Mouse (Mus musculus) stomach, embryonic 16.5 days (tissue): ENCODE data around the gene Lhcgr. TPM values are rescaled to one million over a fixed set of nuclear protein-coding genes. Genes with fewer than 3 reads are reported as not detected.
A peak's percentile ranks its signal among the peaks of the same experiment; 100 is the strongest.
"Not testable (repeated sequence)": the region's sequence is repeated elsewhere in the genome, so short reads cannot be mapped to it uniquely, and the experiment has no call there.

Source experiments
- ATAC-seq: fragments of 200-750 bp; cut with Nextera tagmentation; 2 replicates; pipeline ENCODE4 v1.8.0; 2017; ENCODE audit warnings: moderate number of reproducible peaks, moderate TSS enrichment; ENCODE audit not compliant: insufficient read depth, low FRiP score
- H3K27ac ChIP-seq: fragments of 300-500 bp; sonication (generic); 2 replicates; pipeline ENCODE4 v1.5.1; 2014; ENCODE audit warnings: low read length
- H3K27me3 ChIP-seq: fragments of 300-500 bp; sonication (generic); 2 replicates; pipeline ENCODE4 v1.6.1; 2014; ENCODE audit warnings: low read length, control low read depth, mixed read lengths; ENCODE audit not compliant: control insufficient read depth, insufficient read depth
- H3K36me3 ChIP-seq: fragments of 300-500 bp; sonication (generic); 2 replicates; pipeline ENCODE4 v1.6.1; 2014; ENCODE audit warnings: low read length; ENCODE audit not compliant: control insufficient read depth, insufficient read depth
- H3K4me1 ChIP-seq: fragments of 300-500 bp; sonication (generic); 2 replicates; pipeline ENCODE4 v1.6.1; 2014; ENCODE audit warnings: low read length, control low read depth, mixed read lengths; ENCODE audit not compliant: control insufficient read depth, insufficient read depth
- H3K4me2 ChIP-seq: fragments of 300-500 bp; sonication (generic); 2 replicates; pipeline ENCODE4 v1.6.1; 2014; ENCODE audit warnings: low read depth, low read length, mixed read lengths
- H3K4me3 ChIP-seq: fragments of 300-500 bp; sonication (generic); replicated peaks from 2 replicates; pipeline ENCODE4 v1.5.1; 2014; ENCODE audit warnings: mild to moderate bottlenecking, low read length
- H3K9ac ChIP-seq: fragments of 300-500 bp; sonication (generic); 2 replicates; pipeline ENCODE4 v1.6.1; 2014; ENCODE audit warnings: low read length
- H3K9me3 ChIP-seq: fragments of 300-500 bp; sonication (generic); replicated peaks from 2 replicates; pipeline ENCODE4 v1.6.1; 2016; ENCODE audit warnings: low read length, control low read depth; ENCODE audit not compliant: control insufficient read depth
- WGBS: fragments of 180-500 bp; shearing (Covaris S2); extraction: QIAGEN DNeasy Blood & Tissue Kit; methylation state at CpG from one replicate; pipeline ENCODE4 v1.1.7; 2014; 5-methylcytosine and 5-hydroxymethylcytosine counted together
- polyA plus RNA-seq: library from polyadenylated mRNA; unstranded; fragments of >200 nt; fragmentation: Nextera tagmentation; extraction: Ambion mirVana; gene quantifications from 2 replicates; pipeline ENCODE4 v1.2.1, GENCODE M21; 2015

The Lhcgr gene
- 0.05 TPM in 1 of 2 replicates, not detected in the other for polyA plus RNA-seq

DNA sequence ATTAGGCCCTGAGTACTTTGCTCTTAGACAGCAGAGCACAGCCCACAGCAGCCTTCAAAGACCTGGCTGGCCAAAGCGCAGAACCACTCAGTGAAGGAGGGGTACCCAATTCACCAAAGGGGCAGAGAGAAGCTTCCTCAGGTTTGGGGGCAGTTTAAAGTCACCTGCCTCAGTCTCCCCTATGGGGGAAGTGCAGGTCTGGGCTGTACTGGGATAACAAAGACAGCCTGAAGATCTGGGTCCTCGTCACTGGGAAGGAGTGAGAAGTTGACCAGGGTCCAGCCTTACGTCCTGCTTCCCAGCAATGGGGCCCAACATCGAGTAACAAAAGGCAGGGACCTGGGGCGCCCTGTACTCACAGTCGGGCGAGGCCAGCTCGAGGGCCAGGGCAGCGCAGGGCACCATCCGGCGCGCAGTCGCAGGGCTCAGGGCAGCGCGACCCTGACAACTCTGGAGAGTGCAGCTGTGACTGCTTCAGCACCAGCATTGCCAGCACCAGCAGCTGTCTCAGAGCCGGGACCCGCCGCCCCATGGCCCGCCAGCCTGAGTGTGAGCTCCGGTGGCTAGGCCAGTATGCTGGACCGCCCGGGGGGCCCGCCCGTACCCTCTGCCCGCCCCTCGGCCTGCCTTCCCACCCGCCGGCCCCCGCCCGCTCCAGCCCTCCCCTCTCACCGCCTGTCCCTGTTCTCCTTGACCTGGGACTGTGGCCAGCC is at the start of gene Lhcgr:
TSS of gene Lhcgr (minus strand) at position 551 of the 713 bp plus-strand sequence.
- H3K9ac ChIP-seq: no peak within 1 kb of the TSS
- WGBS: 21% methylated on average over 31 of the region's 31 CpGs
- H3K4me2 ChIP-seq: peak within 1 kb of the TSS; percentile 45
- no peaks in the 10 kb centered on the region; the same call in 1 of the 2 replicates for H3K27me3 ChIP-seq
- H3K4me3 ChIP-seq: no peak within 1 kb of the TSS
- no peak within 1 kb of the TSS for H3K27ac ChIP-seq
- H3K9me3 ChIP-seq: no peaks in the 10 kb centered on the region
- H3K4me1 ChIP-seq: no peaks in the 10 kb centered on the region
- H3K36me3 ChIP-seq: no peaks in the 10 kb centered on the region
- ATAC-seq: peak; percentile 53

GRCm38 (mm10) chr17:88817601-88818000 is 25.8 kb upstream of the Lhcgr start:
- Histone ChIP-seq H3K4me3 (no peak overlapping the region), H3K27ac (no peak overlapping the region), H3K9ac (no peak overlapping the region), H3K27me3 (no peaks in the 10 kb centered on the region), H3K36me3 (no peaks in the 10 kb centered on the region), H3K4me2 (no peak overlapping the region), H3K4me1 (no peaks in the 10 kb centered on the region), H3K9me3 (no peaks in the 10 kb centered on the region)
- ATAC-seq: no peak
- WGBS: 46% methylated on average over 2 of the region's 2 CpGs

DNA sequence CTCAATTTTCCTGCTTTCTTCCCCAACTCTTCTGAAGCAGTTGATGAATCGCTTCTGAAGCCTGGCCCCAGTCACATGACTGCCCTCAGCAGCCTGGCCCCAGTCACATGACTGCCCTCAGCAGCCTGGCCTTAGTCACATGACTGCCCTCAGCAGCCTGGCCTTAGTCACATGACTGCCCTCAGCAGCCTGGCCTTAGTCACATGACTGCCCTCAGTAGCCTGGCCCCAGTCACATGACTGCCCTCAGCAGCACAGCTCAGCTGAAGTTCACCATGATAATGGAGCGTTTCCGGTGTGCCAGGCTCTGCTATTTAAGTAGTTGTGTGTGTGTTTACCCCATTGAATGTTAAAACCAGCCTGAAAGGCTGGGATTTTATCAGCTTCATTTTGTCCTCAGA is 21.2 kb upstream of the Lhcgr start:
- H3K9me3 ChIP-seq, H3K4me1 ChIP-seq, H3K27ac ChIP-seq, H3K36me3 ChIP-seq, ATAC-seq, H3K27me3 ChIP-seq, H3K4me2 ChIP-seq, H3K4me3 ChIP-seq, H3K9ac ChIP-seq: not testable (repeated sequence)
- 85% methylated on average over 3 of the region's 3 CpGs for WGBS

DNA sequence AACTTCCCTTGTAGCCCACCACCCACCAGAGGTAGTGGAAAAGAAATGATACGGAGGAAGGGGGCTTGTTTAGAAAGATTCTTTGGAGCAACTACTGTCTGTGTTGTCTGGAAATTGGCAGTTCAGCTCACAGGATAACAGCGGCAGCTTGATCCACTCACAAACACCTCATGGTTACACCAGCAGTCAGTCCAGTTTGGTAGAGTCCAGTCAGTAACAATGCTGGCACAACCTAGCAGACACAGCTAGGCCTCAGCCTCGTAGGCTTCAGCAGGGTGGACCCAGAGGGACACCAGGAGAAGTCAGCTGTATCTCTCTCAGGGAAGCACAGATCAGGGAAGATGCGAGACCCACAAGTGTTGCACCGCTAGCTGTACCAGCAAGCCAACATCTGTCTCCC is 19.0 kb upstream of the Lhcgr start:
- Histone ChIP-seq H3K36me3 (no peaks in the 10 kb centered on the region), H3K27ac (no peak overlapping the region), H3K4me3 (no peak overlapping the region), H3K27me3 (no peaks in the 10 kb centered on the region), H3K9me3 (no peaks in the 10 kb centered on the region), H3K4me2 (no peak overlapping the region), H3K9ac (no peak overlapping the region), H3K4me1 (no peaks in the 10 kb centered on the region)
- WGBS: 87% methylated on average over 5 of the region's 5 CpGs
- ATAC-seq: no peak

DNA sequence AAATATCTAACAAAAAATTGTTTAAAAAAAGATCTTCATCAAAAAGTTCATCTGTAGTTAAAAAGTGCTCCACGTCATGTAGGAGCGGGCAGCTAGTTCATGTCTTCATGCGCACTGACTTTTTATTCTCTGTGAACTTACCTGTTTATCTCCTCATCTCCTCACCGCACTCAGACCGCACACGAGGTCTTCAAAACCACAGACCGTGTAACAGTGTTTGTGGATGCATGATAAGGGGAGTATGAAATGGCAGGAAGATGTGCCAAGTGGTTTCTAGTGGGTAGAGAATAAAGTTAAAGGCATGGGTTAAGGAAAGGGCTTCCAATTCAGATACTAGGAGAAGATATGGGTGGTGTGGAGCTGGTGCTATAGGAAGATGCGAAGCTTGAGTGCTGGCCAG is 14.6 kb upstream of the Lhcgr start:
- Histone ChIP-seq H3K4me3 (no peak overlapping the region), H3K27ac (no peak overlapping the region), H3K4me2 (no peak overlapping the region), H3K9ac (no peak overlapping the region), H3K9me3 (no peaks in the 10 kb centered on the region), H3K27me3 (no peaks in the 10 kb centered on the region), H3K4me1 (no peaks in the 10 kb centered on the region), H3K36me3 (no peaks in the 10 kb centered on the region)
- no peak for ATAC-seq
- 88% methylated on average over 8 of the region's 8 CpGs for WGBS

DNA sequence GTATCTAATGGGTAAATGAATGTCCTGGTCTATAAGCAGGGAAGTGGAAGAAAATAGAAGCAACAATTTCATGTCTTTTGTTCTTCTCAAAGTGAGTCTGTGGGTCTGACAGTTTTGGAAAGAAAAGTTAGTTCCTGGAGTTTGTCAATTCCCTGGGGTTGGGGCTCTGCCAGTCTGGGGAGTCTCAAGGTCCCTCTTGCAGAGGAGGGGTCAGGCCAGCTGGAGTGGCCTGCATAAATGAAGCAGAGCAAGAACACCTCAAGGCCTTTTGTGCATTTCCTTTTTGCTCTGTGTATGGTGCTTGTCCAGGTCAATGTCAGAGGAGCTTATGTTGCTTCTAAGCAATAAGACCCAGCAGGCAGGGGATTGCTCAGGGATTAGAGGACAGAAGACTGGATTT is 11.7 kb upstream of the Lhcgr start:
- Histone ChIP-seq H3K27ac (no peak overlapping the region), H3K9me3 (no peaks in the 10 kb centered on the region), H3K27me3 (no peaks in the 10 kb centered on the region), H3K4me2 (no peak overlapping the region), H3K36me3 (no peaks in the 10 kb centered on the region), H3K9ac (no peak overlapping the region), H3K4me3 (no peak overlapping the region), H3K4me1 (no peaks in the 10 kb centered on the region)
- ATAC-seq: no peak

GRCm38 (mm10) chr17:88790680-88791079 is 1.1 kb downstream of the Lhcgr start:
- Histone ChIP-seq H3K9ac (no peak overlapping the region), H3K36me3 (no peaks in the 10 kb centered on the region), H3K4me1 (no peaks in the 10 kb centered on the region), H3K9me3 (no peaks in the 10 kb centered on the region), H3K27ac (no peak overlapping the region), H3K4me3 (no peak overlapping the region), H3K27me3 (no peaks in the 10 kb centered on the region; the same call in 1 of the 2 replicates), H3K4me2 (no peak overlapping the region)
- 71% methylated on average over 2 of the region's 2 CpGs for WGBS
- ATAC-seq: no peak

DNA sequence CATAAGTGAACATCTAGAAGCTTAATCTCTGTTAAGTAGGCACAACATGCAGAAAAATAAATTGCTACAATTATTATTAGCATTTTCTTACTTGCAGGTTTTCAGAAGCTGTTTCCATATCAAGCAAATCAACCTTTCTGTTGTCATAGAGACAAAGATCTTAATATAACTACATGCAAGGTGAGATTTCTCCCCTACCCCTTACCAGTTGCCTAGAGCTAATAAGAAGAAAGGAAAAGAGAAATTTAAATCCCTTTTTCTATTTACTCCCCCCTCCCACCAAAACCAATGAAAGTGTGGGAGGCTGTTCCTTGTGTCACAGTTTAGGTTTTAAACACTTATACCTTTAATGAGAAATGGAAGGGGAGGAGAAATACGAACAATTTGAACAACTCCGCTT is 3.4 kb downstream of the Lhcgr start:
- Histone ChIP-seq H3K9me3 (no peaks in the 10 kb centered on the region), H3K27ac (no peak overlapping the region), H3K4me2 (no peak overlapping the region), H3K4me1 (no peaks in the 10 kb centered on the region), H3K27me3 (no peaks in the 10 kb centered on the region; the same call in 1 of the 2 replicates), H3K4me3 (no peak overlapping the region), H3K36me3 (no peaks in the 10 kb centered on the region), H3K9ac (no peak overlapping the region)
- no peak for ATAC-seq
- WGBS: 63% methylated on average over 2 of the region's 2 CpGs

- H3K27ac ChIP-seq: no peak overlapping the region
- WGBS: 45% methylated on average over 6 of the region's 6 CpGs
- no peaks in the 10 kb centered on the region for H3K9me3 ChIP-seq
- no peak overlapping the region for H3K4me3 ChIP-seq
- no peak overlapping the region for H3K4me2 ChIP-seq
- no peak overlapping the region for H3K9ac ChIP-seq
- H3K4me1 ChIP-seq: no peaks in the 10 kb centered on the region
- H3K27me3 ChIP-seq: no peaks in the 10 kb centered on the region; the same call in 1 of the 2 replicates
- ATAC-seq: no peak
- H3K36me3 ChIP-seq: no peaks in the 10 kb centered on the region
These were observed 4.9 kb downstream of the Lhcgr start for GRCm38 (mm10) chr17:88786881-88787280.
